Mouse (Mus musculus): ENCODE measurements at regions not wholly inside any gene's neighbourhood (a gene's known extent, or its start where the extent isn't known, plus 50 kb on each side); places are given as distances from the start of the nearest gene placed in this dataset.

DNA sequence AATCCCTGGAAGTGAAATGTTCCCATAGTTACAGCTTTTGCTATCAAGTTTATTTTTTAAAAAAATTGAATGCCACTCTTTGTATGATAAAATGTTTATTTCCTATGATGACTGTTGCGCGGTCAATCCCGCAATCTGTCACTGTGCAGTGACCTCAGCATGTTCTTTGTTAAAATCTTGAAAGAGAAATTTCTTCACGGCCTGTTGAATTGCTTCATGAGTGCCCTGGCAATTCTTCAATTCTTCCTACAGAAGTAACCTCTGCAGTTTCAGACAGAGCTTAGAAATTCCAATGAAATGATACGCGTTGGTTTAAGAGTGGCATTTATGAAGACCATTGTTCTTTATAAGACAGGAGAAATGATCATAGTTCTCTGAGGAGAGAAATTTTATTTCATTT, 1567.4 kb upstream of the Sel1l start:
- Histone ChIP-seq H3K9me3 (ENCODE audit: low read length) (no peaks in the 10 kb centered on the region), H3K36me3 (replicated peaks; ENCODE audit: insufficient read depth, low read length) (no peaks in the 10 kb centered on the region), H3K4me3 (ENCODE audit: low read depth, low read length) (no peak overlapping the region), H3K9ac (replicated peaks) (no peak overlapping the region), H3K4me1 (ENCODE audit: insufficient read depth) (no peaks in the 10 kb centered on the region), H3K27me3 (ENCODE audit: insufficient read depth, low read length) (no peaks in the 10 kb centered on the region), H3K27ac (ENCODE audit: low read depth) (no peak overlapping the region), H3K4me2 (ENCODE audit: low read depth, low read length) (no peak overlapping the region)
- DNase-seq (no peak), ATAC-seq (no peak)
- 83% methylated on average over 6 of the region's 6 CpGs for WGBS (ENCODE audit: insufficient replicate concordance)
- TF ChIP-seq CTCF (IDR thresholded peaks at IDR 0.05; ENCODE audit: low read depth) (no peak), EP300 (IDR thresholded peaks at IDR 0.05; ENCODE audit: low read depth) (no peak)

DNA sequence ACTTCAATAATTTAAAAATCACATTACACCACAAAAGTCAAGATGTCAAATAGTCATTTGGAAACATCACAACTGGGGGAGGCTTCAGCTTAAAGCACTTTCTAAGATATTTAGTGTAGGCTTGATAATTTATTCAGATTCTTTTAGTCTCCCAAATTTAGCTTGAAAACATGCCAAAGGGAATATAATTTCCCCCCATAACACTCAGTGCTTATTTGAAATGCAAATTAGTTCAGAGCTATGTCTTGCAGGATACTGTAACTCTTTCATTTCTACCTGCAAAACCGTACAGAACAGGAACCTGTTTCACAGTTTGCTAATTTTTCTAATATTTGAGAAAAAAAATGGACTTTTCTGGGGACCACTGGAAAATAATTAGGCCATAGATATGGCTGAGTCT, 1566.8 kb upstream of the Sel1l start:
- no peak overlapping the region for H3K9ac ChIP-seq (replicated peaks)
- H3K9me3 ChIP-seq (ENCODE audit: low read length), result no peaks in the 10 kb centered on the region
- WGBS (ENCODE audit: insufficient replicate concordance), result 61% methylated on average over 1 of the region's 1 CpGs

GRCm38 (mm10) chr12:93385578-93385977, 1536.6 kb upstream of the Sel1l start:
- Histone ChIP-seq H3K4me1 (ENCODE audit: insufficient read depth) (no peaks in the 10 kb centered on the region), H3K4me2 (ENCODE audit: low read depth, low read length) (no peak overlapping the region), H3K9me3 (ENCODE audit: low read length) (no peaks in the 10 kb centered on the region), H3K27ac (ENCODE audit: low read depth) (no peak overlapping the region), H3K36me3 (replicated peaks; ENCODE audit: insufficient read depth, low read length) (no peaks in the 10 kb centered on the region), H3K4me3 (ENCODE audit: low read depth, low read length) (no peak overlapping the region), H3K9ac (replicated peaks) (no peak overlapping the region), H3K27me3 (ENCODE audit: insufficient read depth, low read length) (no peaks in the 10 kb centered on the region)
- no peak for TF ChIP-seq EP300 (IDR thresholded peaks at IDR 0.05; ENCODE audit: low read depth)
- no peak for TF ChIP-seq CTCF (IDR thresholded peaks at IDR 0.05; ENCODE audit: low read depth)
- no peak for ATAC-seq
- 16% methylated on average over 2 of the region's 2 CpGs for WGBS (ENCODE audit: insufficient replicate concordance)
- no peak for DNase-seq

More for the DNA sequence above, 1566.8 kb upstream of the Sel1l start:
- H3K4me2 ChIP-seq (ENCODE audit: low read depth, low read length), result no peak overlapping the region
- no peak overlapping the region for H3K4me3 ChIP-seq (ENCODE audit: low read depth, low read length)
- no peak for DNase-seq
- H3K36me3 ChIP-seq (replicated peaks; ENCODE audit: insufficient read depth, low read length), result no peaks in the 10 kb centered on the region
- no peak for ATAC-seq
- no peak for TF ChIP-seq EP300 (IDR thresholded peaks at IDR 0.05; ENCODE audit: low read depth)
- TF ChIP-seq CTCF (IDR thresholded peaks at IDR 0.05; ENCODE audit: low read depth), result no peak
- no peaks in the 10 kb centered on the region for H3K27me3 ChIP-seq (ENCODE audit: insufficient read depth, low read length)
- no peak overlapping the region for H3K27ac ChIP-seq (ENCODE audit: low read depth)
- H3K4me1 ChIP-seq (ENCODE audit: insufficient read depth), result no peaks in the 10 kb centered on the region

DNA sequence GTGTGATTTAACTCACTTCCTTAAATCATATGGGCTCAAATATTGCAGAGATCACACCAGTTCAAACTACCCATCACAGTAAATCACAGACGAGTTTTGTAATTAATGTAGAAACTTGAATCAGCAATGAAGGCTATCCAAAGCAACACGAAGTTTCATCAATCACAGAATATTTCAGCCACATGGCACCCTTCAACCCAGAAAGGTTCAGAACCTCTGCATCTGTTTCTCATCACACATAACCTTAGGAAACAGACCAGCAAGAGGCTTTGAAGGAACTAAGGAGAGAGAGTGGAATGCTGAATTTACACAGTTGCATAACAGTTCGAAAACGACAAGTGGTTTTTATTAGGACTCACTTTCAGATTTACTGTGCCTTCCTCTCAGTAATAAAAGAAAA, 1494.0 kb upstream of the Sel1l start:
- H3K9me3 ChIP-seq (ENCODE audit: low read length), result no peaks in the 10 kb centered on the region
- DNase-seq, result no peak
- TF ChIP-seq CTCF (IDR thresholded peaks at IDR 0.05; ENCODE audit: low read depth), result no peak
- TF ChIP-seq EP300 (IDR thresholded peaks at IDR 0.05; ENCODE audit: low read depth), result no peak
- H3K4me2 ChIP-seq (ENCODE audit: low read depth, low read length), result no peak overlapping the region
- H3K9ac ChIP-seq (replicated peaks), result no peak overlapping the region
- H3K4me1 ChIP-seq (ENCODE audit: insufficient read depth), result no peaks in the 10 kb centered on the region
- no peak for ATAC-seq
- 56% methylated on average over 4 of the region's 4 CpGs for WGBS (ENCODE audit: insufficient replicate concordance)
- no peak overlapping the region for H3K4me3 ChIP-seq (ENCODE audit: low read depth, low read length)
- H3K36me3 ChIP-seq (replicated peaks; ENCODE audit: insufficient read depth, low read length), result no peaks in the 10 kb centered on the region
- H3K27me3 ChIP-seq (ENCODE audit: insufficient read depth, low read length), result no peaks in the 10 kb centered on the region
- no peak overlapping the region for H3K27ac ChIP-seq (ENCODE audit: low read depth)

- no peak overlapping the region for H3K9ac ChIP-seq (replicated peaks)
- ATAC-seq (no peak), DNase-seq (no peak)
- H3K4me2 ChIP-seq (ENCODE audit: low read depth, low read length), result no peak overlapping the region
- H3K4me1 ChIP-seq (ENCODE audit: insufficient read depth), result no peaks in the 10 kb centered on the region
- H3K27ac ChIP-seq (ENCODE audit: low read depth), result no peak overlapping the region
- no peaks in the 10 kb centered on the region for H3K36me3 ChIP-seq (replicated peaks; ENCODE audit: insufficient read depth, low read length)
- H3K9me3 ChIP-seq (ENCODE audit: low read length), result no peaks in the 10 kb centered on the region
- no peak overlapping the region for H3K4me3 ChIP-seq (ENCODE audit: low read depth, low read length)
- no peaks in the 10 kb centered on the region for H3K27me3 ChIP-seq (ENCODE audit: insufficient read depth, low read length)
- TF ChIP-seq EP300 (IDR thresholded peaks at IDR 0.05; ENCODE audit: low read depth), result no peak
- no peak for TF ChIP-seq CTCF (IDR thresholded peaks at IDR 0.05; ENCODE audit: low read depth)
- 79% methylated on average over 4 of the region's 4 CpGs for WGBS (ENCODE audit: insufficient replicate concordance)
Measured at GRCm38 (mm10) chr12:93342525-93342924, 1493.6 kb upstream of the Sel1l start.

DNA sequence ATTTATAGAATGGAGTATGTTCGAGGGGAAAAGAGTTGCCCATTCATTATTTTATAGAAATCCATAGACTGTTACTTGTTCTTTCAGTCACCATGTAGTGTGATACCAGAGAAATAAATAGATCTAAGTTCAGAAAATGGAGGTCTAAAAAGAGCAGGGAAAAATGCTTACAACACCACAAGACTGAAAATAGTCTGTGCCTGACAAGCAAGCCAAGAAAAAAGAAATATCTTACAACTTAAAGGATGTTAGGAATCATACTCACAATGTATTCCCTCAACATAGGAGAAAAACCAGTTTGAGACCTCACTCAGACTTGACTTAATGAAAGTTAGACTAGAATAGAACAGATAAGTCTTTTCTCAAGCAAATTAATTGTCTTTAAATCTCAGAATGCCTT, 1486.6 kb upstream of the Sel1l start:
- no peak for DNase-seq
- Histone ChIP-seq H3K36me3 (replicated peaks; ENCODE audit: insufficient read depth, low read length) (no peaks in the 10 kb centered on the region), H3K27ac (ENCODE audit: low read depth) (no peak overlapping the region), H3K9me3 (ENCODE audit: low read length) (no peaks in the 10 kb centered on the region), H3K4me1 (ENCODE audit: insufficient read depth) (no peaks in the 10 kb centered on the region), H3K4me2 (ENCODE audit: low read depth, low read length) (no peak overlapping the region), H3K4me3 (ENCODE audit: low read depth, low read length) (no peak overlapping the region), H3K9ac (replicated peaks) (no peak overlapping the region), H3K27me3 (ENCODE audit: insufficient read depth, low read length) (no peaks in the 10 kb centered on the region)
- no peak for TF ChIP-seq EP300 (IDR thresholded peaks at IDR 0.05; ENCODE audit: low read depth)
- no peak for TF ChIP-seq CTCF (IDR thresholded peaks at IDR 0.05; ENCODE audit: low read depth)
- 84% methylated on average over 1 of the region's 1 CpGs for WGBS (ENCODE audit: insufficient replicate concordance)
- ATAC-seq, result no peak

GRCm38 (mm10) chr12:93312214-93312613, 1463.3 kb upstream of the Sel1l start:
- Histone ChIP-seq H3K27me3 (ENCODE audit: insufficient read depth, low read length) (no peaks in the 10 kb centered on the region), H3K9ac (replicated peaks) (no peak overlapping the region), H3K36me3 (replicated peaks; ENCODE audit: insufficient read depth, low read length) (no peaks in the 10 kb centered on the region), H3K4me2 (ENCODE audit: low read depth, low read length) (no peak overlapping the region), H3K4me1 (ENCODE audit: insufficient read depth) (no peaks in the 10 kb centered on the region), H3K4me3 (ENCODE audit: low read depth, low read length) (no peak overlapping the region), H3K9me3 (ENCODE audit: low read length) (no peaks in the 10 kb centered on the region), H3K27ac (ENCODE audit: low read depth) (no peak overlapping the region)
- DNase-seq (no peak), ATAC-seq (peak; percentile 73)
- TF ChIP-seq CTCF (IDR thresholded peaks at IDR 0.05; ENCODE audit: low read depth) (no peak), EP300 (IDR thresholded peaks at IDR 0.05; ENCODE audit: low read depth) (0 out of 2 replicates have a peak, but pooled peaks have one; percentile 16)

All from liver, postnatal 0 days (tissue).